Mouse (Mus musculus): ENCODE data around the gene Mymk.

GRCm38 (mm10) chr2:27114169-27114568 lies 42.2 kb upstream of the Mymk start:
- TF ChIP-seq CTCF (IDR thresholded peaks at IDR 0.05; ENCODE audit: control insufficient read depth, insufficient read depth, low read length) (no peak), POLR2A (IDR thresholded peaks at IDR 0.05; ENCODE audit: borderline replicate concordance, control insufficient read depth, low read depth, low read length) (no peak)
